Mouse (Mus musculus) forebrain, embryonic 13.5 days (tissue): ENCODE results near the gene Plac1. TPM values are rescaled to one million over a fixed set of nuclear protein-coding genes. Genes with fewer than 3 reads are reported as not detected.
A peak's percentile ranks its signal among the peaks of the same experiment; 100 is the strongest.

Source experiments
- ATAC-seq: fragments of 200-750 bp; cut with Nextera tagmentation; 2 replicates; pipeline ENCODE4 v1.8.0; 2017
- H3K27ac ChIP-seq: fragments of 300-500 bp; sonication (generic); 2 replicates; pipeline ENCODE4 v1.5.1; 2015; ENCODE audit warnings: inconsistent platforms, mild to moderate bottlenecking, moderate library complexity
- H3K27me3 ChIP-seq: fragments of 300-500 bp; sonication (generic); 2 replicates; pipeline ENCODE4 v1.6.1; 2015; ENCODE audit warnings: mild to moderate bottlenecking, inconsistent platforms
- H3K36me3 ChIP-seq: fragments of 300-500 bp; sonication (generic); 2 replicates; pipeline ENCODE4 v1.6.1; 2015; ENCODE audit warnings: mild to moderate bottlenecking, inconsistent platforms; ENCODE audit not compliant: poor library complexity, severe bottlenecking
- H3K4me1 ChIP-seq: fragments of 300-500 bp; sonication (generic); 2 replicates; pipeline ENCODE4 v1.6.1; 2015; ENCODE audit warnings: inconsistent platforms
- H3K4me2 ChIP-seq: fragments of 300-500 bp; sonication (generic); 2 replicates; pipeline ENCODE4 v1.6.1; 2015; ENCODE audit warnings: inconsistent platforms, mild to moderate bottlenecking, moderate library complexity
- H3K4me3 ChIP-seq: fragments of 300-500 bp; sonication (generic); 2 replicates; pipeline ENCODE4 v1.5.1; 2015; ENCODE audit warnings: mild to moderate bottlenecking, inconsistent platforms
- H3K9ac ChIP-seq: fragments of 300-500 bp; sonication (generic); 2 replicates; pipeline ENCODE4 v1.6.1; 2015; ENCODE audit warnings: mild to moderate bottlenecking, inconsistent platforms
- H3K9me3 ChIP-seq: fragments of 300-500 bp; sonication (generic); replicated peaks from 2 replicates; pipeline ENCODE4 v1.6.1; 2016; ENCODE audit warnings: inconsistent platforms
- whole genome bisulfite sequencing: fragments of 180-500 bp; shearing (Covaris S2); methylation state at CpG from one replicate; pipeline ENCODE4 v1.1.7; 2015; 5-methylcytosine and 5-hydroxymethylcytosine counted together
- polyA plus RNA-seq: library from polyadenylated mRNA; unstranded; fragments of >200 nt; fragmentation: Nextera tagmentation; extraction: Ambion mirVana; gene quantifications from 2 replicates; pipeline ENCODE4 v1.2.1, GENCODE M21; 2015

Gene Plac1
- polyA plus RNA-seq, 1 experiment from 2014 or later = 1.0 TPM

DNA sequence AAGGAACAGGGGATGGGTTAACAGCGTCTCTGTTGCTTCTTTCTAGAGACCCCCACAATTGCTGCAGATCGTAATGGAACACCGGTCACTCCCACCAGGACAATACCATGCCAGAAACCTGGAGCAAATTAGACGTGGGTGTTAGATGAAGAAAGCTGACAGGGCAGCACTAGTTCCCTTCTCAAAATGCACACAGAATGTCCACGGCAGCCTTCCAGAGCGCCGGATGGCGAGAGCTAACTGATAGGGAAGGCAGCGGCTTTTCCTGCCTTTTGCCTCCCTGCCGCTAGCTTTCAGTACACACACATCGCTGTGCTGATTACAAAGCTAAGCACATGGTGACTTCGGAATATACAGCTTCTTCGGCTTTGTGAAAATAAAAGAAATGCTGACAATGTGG is 7.9 kb downstream of the Plac1 start:
- no peaks in the 10 kb centered on the region for H3K27me3 ChIP-seq
- H3K9me3 ChIP-seq = no peaks in the 10 kb centered on the region
- peak overlapping the region; percentile 43; the same call in 1 of the 2 replicates for H3K9ac ChIP-seq
- peak overlapping the region; percentile 29 for H3K4me3 ChIP-seq
- H3K4me1 ChIP-seq = no peaks in the 10 kb centered on the region
- ATAC-seq = no peak
- H3K27ac ChIP-seq = no peak overlapping the region
- no peaks in the 10 kb centered on the region for H3K36me3 ChIP-seq
- peak overlapping the region; percentile 51 for H3K4me2 ChIP-seq
- WGBS = 31% methylated on average over 13 of the region's 13 CpGs

- Histone ChIP-seq H3K27me3 (no peaks in the 10 kb centered on the region), H3K9me3 (no peaks in the 10 kb centered on the region), H3K4me1 (no peaks in the 10 kb centered on the region), H3K9ac (no peak overlapping the region), H3K36me3 (no peaks in the 10 kb centered on the region), H3K27ac (no peak overlapping the region), H3K4me2 (no peak overlapping the region), H3K4me3 (no peak overlapping the region)
- 64% methylated on average over 6 of the region's 6 CpGs for WGBS
- no peak for ATAC-seq
Observed at GRCm38 (mm10) chrX:53224353-53224944, 15.5 kb downstream of the Plac1 start.

DNA sequence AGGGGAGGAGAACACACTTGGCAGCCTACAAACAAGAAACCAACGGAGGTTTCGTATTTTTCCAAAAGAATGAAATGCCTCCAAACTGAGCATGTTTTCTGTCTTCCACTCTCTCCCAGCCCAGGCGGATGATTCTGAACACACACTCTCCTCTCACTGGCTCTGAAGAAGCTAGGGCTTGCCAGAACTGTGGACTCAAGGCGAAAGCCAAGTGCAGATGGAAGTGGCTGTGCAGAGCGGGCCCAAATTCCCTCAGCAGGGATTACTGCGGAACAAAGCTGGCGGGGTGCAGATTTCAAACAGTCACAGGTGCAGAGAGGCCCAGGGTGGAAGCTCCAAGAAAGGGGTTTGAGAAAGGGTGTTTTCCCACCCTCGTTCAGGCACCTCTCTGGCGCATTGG is 19.1 kb downstream of the Plac1 start:
- Histone ChIP-seq H3K9me3 (no peaks in the 10 kb centered on the region), H3K9ac (no peak overlapping the region), H3K27ac (no peak overlapping the region), H3K27me3 (no peaks in the 10 kb centered on the region), H3K4me3 (no peak overlapping the region), H3K36me3 (no peaks in the 10 kb centered on the region), H3K4me1 (no peaks in the 10 kb centered on the region), H3K4me2 (no peak overlapping the region)
- no peak for ATAC-seq
- WGBS = 76% methylated on average over 9 of the region's 9 CpGs

- no peak overlapping the region for H3K4me2 ChIP-seq
- peaks cover 17% of the 10 kb centered on the region for H3K4me1 ChIP-seq
- no peaks in the 10 kb centered on the region for H3K9me3 ChIP-seq
- no peak overlapping the region for H3K9ac ChIP-seq
- no peak overlapping the region for H3K4me3 ChIP-seq
- WGBS = 48% methylated on average over 7 of the region's 7 CpGs
- peak; percentile 34; the same call in 1 of the 2 replicates for ATAC-seq
- no peaks in the 10 kb centered on the region for H3K27me3 ChIP-seq
- H3K27ac ChIP-seq = no peak overlapping the region
- no peaks in the 10 kb centered on the region for H3K36me3 ChIP-seq
Observed at GRCm38 (mm10) chrX:53214557-53215229, 25.2 kb downstream of the Plac1 start.

DNA sequence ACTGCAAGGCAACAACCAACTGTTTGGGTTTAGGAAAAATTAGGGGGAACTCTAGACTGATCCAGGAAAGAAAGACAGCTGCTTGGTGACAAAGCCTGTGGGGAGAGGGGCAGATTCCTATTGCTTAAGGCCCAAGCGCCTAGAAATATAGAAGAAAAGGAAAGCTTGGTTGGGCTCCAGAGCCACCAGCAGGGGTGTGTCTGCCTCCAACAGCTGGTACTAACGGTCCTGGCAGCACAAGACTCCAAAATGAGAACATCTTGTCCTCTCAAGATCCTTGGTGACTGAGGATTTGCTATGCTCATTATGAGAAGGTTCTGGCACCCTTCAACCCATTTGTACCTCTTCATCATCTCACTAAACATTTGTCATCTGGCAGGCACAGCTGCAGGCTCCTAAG is 26.1 kb downstream of the Plac1 start:
- Histone ChIP-seq H3K27me3 (no peaks in the 10 kb centered on the region), H3K9ac (no peak overlapping the region), H3K4me3 (no peak overlapping the region), H3K4me1 (peaks cover 17% of the 10 kb centered on the region), H3K27ac (no peak overlapping the region), H3K36me3 (no peaks in the 10 kb centered on the region), H3K9me3 (no peaks in the 10 kb centered on the region), H3K4me2 (no peak overlapping the region)
- no peak for ATAC-seq
- WGBS = 68% methylated on average over 2 of the region's 2 CpGs

- no peaks in the 10 kb centered on the region for H3K9me3 ChIP-seq
- no peaks in the 10 kb centered on the region for H3K36me3 ChIP-seq
- H3K4me3 ChIP-seq = no peak overlapping the region
- H3K27me3 ChIP-seq = no peaks in the 10 kb centered on the region
- H3K4me2 ChIP-seq = no peak overlapping the region
- no peak overlapping the region for H3K9ac ChIP-seq
- WGBS = 47% methylated on average over 9 of the region's 9 CpGs
- peaks cover 17% of the 10 kb centered on the region for H3K4me1 ChIP-seq
- H3K27ac ChIP-seq = peak overlapping the region; percentile 21; the same call in 1 of the 2 replicates
- peak; percentile 12; the same call in 1 of the 2 replicates for ATAC-seq
Observed at GRCm38 (mm10) chrX:53212485-53212884, 27.4 kb downstream of the Plac1 start.

GRCm38 (mm10) chrX:53211756-53212483 is 28.0 kb downstream of the Plac1 start:
- Histone ChIP-seq H3K4me1 (peaks cover 17% of the 10 kb centered on the region), H3K27me3 (no peaks in the 10 kb centered on the region), H3K9me3 (no peaks in the 10 kb centered on the region), H3K4me2 (no peak overlapping the region), H3K27ac (peak overlapping the region; percentile 69), H3K4me3 (no peak overlapping the region), H3K36me3 (no peaks in the 10 kb centered on the region), H3K9ac (no peak overlapping the region)
- ATAC-seq = peak; percentile 82
- WGBS = 20% methylated on average over 7 of the region's 7 CpGs

- H3K4me3 ChIP-seq = no peak overlapping the region
Observed at GRCm38 (mm10) chrX:53209431-53209830, 30.5 kb downstream of the Plac1 start.

GRCm38 (mm10) chrX:53204690-53205311 is 35.1 kb downstream of the Plac1 start:
- Histone ChIP-seq H3K27me3 (no peaks in the 10 kb centered on the region), H3K4me1 (no peaks in the 10 kb centered on the region), H3K27ac (no peak overlapping the region), H3K36me3 (no peaks in the 10 kb centered on the region), H3K9ac (no peak overlapping the region), H3K4me2 (no peak overlapping the region), H3K9me3 (no peaks in the 10 kb centered on the region), H3K4me3 (no peak overlapping the region)
- WGBS = 73% methylated on average over 3 of the region's 3 CpGs
- ATAC-seq = no peak

More at GRCm38 (mm10) chrX:53209431-53209830, 30.5 kb downstream of the Plac1 start:
- Histone ChIP-seq H3K36me3 (no peaks in the 10 kb centered on the region), H3K9ac (no peak overlapping the region), H3K27ac (no peak overlapping the region), H3K9me3 (no peaks in the 10 kb centered on the region), H3K4me1 (peaks cover 12% of the 10 kb centered on the region; the same call in 1 of the 2 replicates), H3K4me2 (no peak overlapping the region), H3K27me3 (no peaks in the 10 kb centered on the region)
- no peak for ATAC-seq
- WGBS = 48% methylated on average over 7 of the region's 7 CpGs

DNA sequence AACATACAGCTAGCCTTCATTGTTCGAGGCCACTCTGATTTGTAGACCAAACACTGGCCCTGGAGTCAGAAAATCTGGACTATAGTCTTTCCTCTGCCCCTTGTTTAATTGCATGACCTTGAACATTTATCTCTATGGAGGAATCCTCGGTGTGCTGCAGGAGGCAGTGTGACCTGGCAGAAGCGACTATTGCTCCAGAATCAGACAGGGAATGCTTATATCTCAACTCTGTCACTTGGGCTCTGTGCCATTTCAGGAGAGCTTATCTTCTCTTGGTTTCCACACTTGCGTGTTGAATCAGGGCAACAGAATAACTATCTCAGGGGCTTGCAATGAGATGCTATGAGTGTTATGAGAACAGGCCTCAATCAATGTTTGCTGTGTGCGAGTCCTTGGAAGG is 38.3 kb downstream of the Plac1 start:
- Histone ChIP-seq H3K9me3 (no peaks in the 10 kb centered on the region), H3K36me3 (no peaks in the 10 kb centered on the region), H3K9ac (no peak overlapping the region), H3K4me1 (no peaks in the 10 kb centered on the region), H3K4me2 (no peak overlapping the region), H3K4me3 (no peak overlapping the region), H3K27me3 (no peaks in the 10 kb centered on the region), H3K27ac (no peak overlapping the region)
- WGBS = 81% methylated on average over 5 of the region's 5 CpGs
- no peak for ATAC-seq

- ATAC-seq = no peak
- no peaks in the 10 kb centered on the region for H3K27me3 ChIP-seq
- 91% methylated on average over 4 of the region's 4 CpGs for WGBS
Observed at GRCm38 (mm10) chrX:53197681-53198080, 42.2 kb downstream of the Plac1 start.

GRCm38 (mm10) chrX:53196392-53196791 is 43.5 kb downstream of the Plac1 start:
- no peaks in the 10 kb centered on the region for H3K27me3 ChIP-seq
- WGBS = 44% methylated on average over 5 of the region's 5 CpGs
- no peak for ATAC-seq

More at GRCm38 (mm10) chrX:53197681-53198080, 42.2 kb downstream of the Plac1 start:
- Histone ChIP-seq H3K9me3 (no peaks in the 10 kb centered on the region), H3K27ac (no peak overlapping the region), H3K4me1 (no peaks in the 10 kb centered on the region), H3K36me3 (no peaks in the 10 kb centered on the region), H3K9ac (no peak overlapping the region), H3K4me3 (no peak overlapping the region), H3K4me2 (no peak overlapping the region)

More at GRCm38 (mm10) chrX:53196392-53196791, 43.5 kb downstream of the Plac1 start:
- Histone ChIP-seq H3K4me3 (no peak overlapping the region), H3K4me1 (no peaks in the 10 kb centered on the region), H3K9ac (no peak overlapping the region), H3K9me3 (no peaks in the 10 kb centered on the region), H3K36me3 (no peaks in the 10 kb centered on the region), H3K4me2 (no peak overlapping the region), H3K27ac (no peak overlapping the region)
